Mouse (Mus musculus): ENCODE measurements around the gene Map3k13.

GRCm38 (mm10) chr16:21856134-21856533 is 62.0 kb downstream of the Map3k13 start:
- TF ChIP-seq POLR2A (IDR thresholded peaks at IDR 0.05; ENCODE audit: low read depth, low read length), result no peak
- no peak for TF ChIP-seq CTCF (IDR thresholded peaks at IDR 0.05; ENCODE audit: extremely low read depth, insufficient read depth, insufficient read length, insufficient replicate concordance)

All from spleen, adult 2 months (tissue).